Mouse (Mus musculus) E14TG2a.4 (cell line): ENCODE data around the gene Hmga1b.

Experiments
- CTCF ChIP-seq: conservative IDR thresholded peaks from 2 replicates; pipeline ENCODE4 v1.5.1; 2014; ENCODE audit warnings: low read length
- NANOG ChIP-seq: IDR thresholded peaks from 2 replicates; pipeline ENCODE4 v1.6.1; 2014; ENCODE audit warnings: borderline replicate concordance, low read length, mixed read lengths

DNA sequence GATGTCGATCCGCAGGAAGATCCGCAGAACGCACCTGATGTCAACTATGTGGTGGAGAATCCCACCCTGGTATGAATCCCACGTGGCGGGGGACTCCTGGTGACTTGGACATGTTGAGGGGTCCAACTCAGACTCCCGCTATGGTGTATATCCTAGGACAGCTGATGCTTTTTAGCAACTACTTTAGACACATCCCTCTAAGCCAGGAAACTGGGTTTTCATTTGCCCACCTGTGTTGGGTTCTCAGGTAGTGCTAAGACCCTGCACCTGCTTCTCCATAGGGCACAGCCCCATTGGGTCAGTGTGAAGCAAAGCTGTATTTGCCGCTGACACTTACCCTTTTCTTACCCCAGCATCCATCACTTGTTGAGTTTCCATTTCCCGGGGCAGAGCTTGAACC lies 22.6 kb downstream of the Hmga1b start:
- no peak for TF ChIP-seq CTCF
- no peak for TF ChIP-seq NANOG
